Mouse (Mus musculus): Measurements from ENCODE around the gene Med29. TPM values are rescaled to one million over a fixed set of nuclear protein-coding genes. Genes with fewer than 3 reads are reported as not detected.

The Med29 gene
- polyA plus RNA-seq, 1 experiment = 55.6 TPM

- TF ChIP-seq CTCF (IDR thresholded peaks at IDR 0.05; ENCODE audit: control insufficient read depth, insufficient read depth, insufficient read length) (no peak), CEBPB (IDR thresholded peaks at IDR 0.05; ENCODE audit: low read depth) (peak; percentile 3), MYOD1 (IDR thresholded peaks at IDR 0.05; ENCODE audit: control insufficient read depth, insufficient read length, low read depth) (no peak), USF1 (IDR thresholded peaks at IDR 0.05; ENCODE audit: low read depth) (no peak), MAX (IDR thresholded peaks at IDR 0.05) (no peak)
- Histone ChIP-seq H3K79me2 (ENCODE audit: control insufficient read depth, insufficient read depth) (peaks cover 22% of the 10 kb centered on the region), H3K4me3 (ENCODE audit: insufficient read depth, poor library complexity, severe bottlenecking) (no peak overlapping the region), H3K79me3 (ENCODE audit: low read depth) (peaks cover 19% of the 10 kb centered on the region), H3K36me3 (ENCODE audit: control insufficient read depth, insufficient read depth) (peaks cover 17% of the 10 kb centered on the region), H3K27me3 (ENCODE audit: control insufficient read depth, insufficient read depth, insufficient read length) (no peaks in the 10 kb centered on the region), H3ac (ENCODE audit: control insufficient read depth, insufficient read length, low read depth) (no peak overlapping the region)
Observed at GRCm38 (mm10) chr7:28347746-28348145, 44.8 kb downstream of the Med29 start.

GRCm38 (mm10) chr7:28344637-28345036, 47.9 kb downstream of the Med29 start:
- H3ac ChIP-seq (ENCODE audit: control insufficient read depth, insufficient read length, low read depth) = no peak overlapping the region
- H3K27me3 ChIP-seq (ENCODE audit: control insufficient read depth, insufficient read depth, insufficient read length) = no peaks in the 10 kb centered on the region
- H3K79me3 ChIP-seq (ENCODE audit: low read depth) = no peaks in the 10 kb centered on the region
- TF ChIP-seq CTCF (IDR thresholded peaks at IDR 0.05; ENCODE audit: control insufficient read depth, insufficient read depth, insufficient read length) (peak; percentile 13), MYOG (IDR thresholded peaks at IDR 0.05; ENCODE audit: control insufficient read depth, extremely low read depth, insufficient read length) (no peak)
- no peak overlapping the region for H3K4me3 ChIP-seq (ENCODE audit: insufficient read depth, poor library complexity, severe bottlenecking)
- no peaks in the 10 kb centered on the region for H3K79me2 ChIP-seq (ENCODE audit: control insufficient read depth, insufficient read depth)
- no peaks in the 10 kb centered on the region for H3K36me3 ChIP-seq (ENCODE audit: control insufficient read depth, insufficient read depth)

- Histone ChIP-seq H3K4me3 (ENCODE audit: insufficient read depth, poor library complexity, severe bottlenecking) (no peak overlapping the region), H3K36me3 (ENCODE audit: control insufficient read depth, insufficient read depth) (no peaks in the 10 kb centered on the region), H3K79me3 (ENCODE audit: low read depth) (peaks cover 19% of the 10 kb centered on the region), H3K27me3 (ENCODE audit: control insufficient read depth, insufficient read depth, insufficient read length) (no peaks in the 10 kb centered on the region), H3K79me2 (ENCODE audit: control insufficient read depth, insufficient read depth) (peaks cover 22% of the 10 kb centered on the region), H3ac (ENCODE audit: control insufficient read depth, insufficient read length, low read depth) (no peak overlapping the region)
- no peak for TF ChIP-seq MYOG (IDR thresholded peaks at IDR 0.05; ENCODE audit: control insufficient read depth, extremely low read depth, insufficient read length)
- TF ChIP-seq FOSL1 (IDR thresholded peaks at IDR 0.05; ENCODE audit: insufficient read depth, low read length, poor library complexity, severe bottlenecking) = no peak
- no peak for TF ChIP-seq MYOD1 (IDR thresholded peaks at IDR 0.05; ENCODE audit: control insufficient read depth, insufficient read length, low read depth)
- no peak for TF ChIP-seq CEBPB (IDR thresholded peaks at IDR 0.05; ENCODE audit: low read depth)
- no peak for TF ChIP-seq USF1 (IDR thresholded peaks at IDR 0.05; ENCODE audit: low read depth)
- no peak for TF ChIP-seq CTCF (IDR thresholded peaks at IDR 0.05; ENCODE audit: control insufficient read depth, insufficient read depth, insufficient read length)
- TF ChIP-seq MAX (IDR thresholded peaks at IDR 0.05) = no peak
Observed at GRCm38 (mm10) chr7:28341381-28341780, 51.1 kb downstream of the Med29 start.

GRCm38 (mm10) chr7:28339213-28339917, 53.1 kb downstream of the Med29 start:
- Histone ChIP-seq H3K36me3 (ENCODE audit: control insufficient read depth, insufficient read depth) (peaks cover 15% of the 10 kb centered on the region), H3K27me3 (ENCODE audit: control insufficient read depth, insufficient read depth, insufficient read length) (no peaks in the 10 kb centered on the region), H3K4me3 (ENCODE audit: insufficient read depth, poor library complexity, severe bottlenecking) (peak overlapping the region; percentile 92), H3K79me3 (ENCODE audit: low read depth) (peaks cover 38% of the 10 kb centered on the region), H3K79me2 (ENCODE audit: control insufficient read depth, insufficient read depth) (peaks cover 43% of the 10 kb centered on the region), H3ac (ENCODE audit: control insufficient read depth, insufficient read length, low read depth) (no peak overlapping the region)
- TF ChIP-seq CEBPB (IDR thresholded peaks at IDR 0.05; ENCODE audit: low read depth) (no peak), FOSL1 (IDR thresholded peaks at IDR 0.05; ENCODE audit: insufficient read depth, low read length, poor library complexity, severe bottlenecking) (no peak), MYOG (IDR thresholded peaks at IDR 0.05; ENCODE audit: control insufficient read depth, extremely low read depth, insufficient read length) (no peak), MYOD1 (IDR thresholded peaks at IDR 0.05; ENCODE audit: control insufficient read depth, insufficient read length, low read depth) (no peak), USF1 (IDR thresholded peaks at IDR 0.05; ENCODE audit: low read depth) (no peak), CTCF (IDR thresholded peaks at IDR 0.05; ENCODE audit: control insufficient read depth, insufficient read depth, insufficient read length) (no peak), MAX (IDR thresholded peaks at IDR 0.05) (no peak)

GRCm38 (mm10) chr7:28338108-28338998, 54.2 kb downstream of the Med29 start, which contains the start of gene Supt5:
Supt5 (minus strand) TSS chr7:28338746.
- H3K36me3 ChIP-seq (ENCODE audit: control insufficient read depth, insufficient read depth) = peaks cover 15% of the 10 kb centered on the region
- no peak for TF ChIP-seq CTCF (IDR thresholded peaks at IDR 0.05; ENCODE audit: control insufficient read depth, insufficient read depth, insufficient read length)
- no peak for TF ChIP-seq MYOG (IDR thresholded peaks at IDR 0.05; ENCODE audit: control insufficient read depth, extremely low read depth, insufficient read length)
- TF ChIP-seq FOSL1 (IDR thresholded peaks at IDR 0.05; ENCODE audit: insufficient read depth, low read length, poor library complexity, severe bottlenecking) = no peak
- no peak for TF ChIP-seq MYOD1 (IDR thresholded peaks at IDR 0.05; ENCODE audit: control insufficient read depth, insufficient read length, low read depth)
- no peak for TF ChIP-seq CEBPB (IDR thresholded peaks at IDR 0.05; ENCODE audit: low read depth)
- no peak for TF ChIP-seq USF1 (IDR thresholded peaks at IDR 0.05; ENCODE audit: low read depth)
- TF ChIP-seq MAX (IDR thresholded peaks at IDR 0.05) = no peak
- peak within 1 kb of the TSS; percentile 80 for H3ac ChIP-seq (ENCODE audit: control insufficient read depth, insufficient read length, low read depth)
- peaks cover 53% of the 10 kb centered on the region for H3K79me2 ChIP-seq (ENCODE audit: control insufficient read depth, insufficient read depth)
- H3K79me3 ChIP-seq (ENCODE audit: low read depth) = peaks cover 44% of the 10 kb centered on the region
- peak within 1 kb of the TSS; percentile 92 for H3K4me3 ChIP-seq (ENCODE audit: insufficient read depth, poor library complexity, severe bottlenecking)
- no peaks in the 10 kb centered on the region for H3K27me3 ChIP-seq (ENCODE audit: control insufficient read depth, insufficient read depth, insufficient read length)

Other genes with a start within 250 kb of the Med29 start
- gene Fbl, start 223.0 kb downstream of the Med29 start, polyA plus RNA-seq (2012; fragmentation: generic; extraction: Trizol) = 410 TPM
- 5.3 TPM for gene Dyrk1b, start 213.2 kb downstream of the Med29 start, polyA plus RNA-seq (2012; fragmentation: generic; extraction: Trizol)
- gene Eid2, start 124.8 kb downstream of the Med29 start, polyA plus RNA-seq (2012; fragmentation: generic; extraction: Trizol) = 6.9 TPM
- gene Eid2b, start 115.0 kb downstream of the Med29 start, polyA plus RNA-seq (2012; fragmentation: generic; extraction: Trizol) = 4.3 TPM
- not detected for gene Selenov, start 101.5 kb downstream of the Med29 start, polyA plus RNA-seq (2012; fragmentation: generic; extraction: Trizol)
- 0.06 TPM for gene Dll3, start 90.5 kb downstream of the Med29 start, polyA plus RNA-seq (2012; fragmentation: generic; extraction: Trizol)
- gene Timm50, start 80.6 kb downstream of the Med29 start, polyA plus RNA-seq (2012; fragmentation: generic; extraction: Trizol) = 130 TPM
- 82.4 TPM for gene Supt5, start 54.0 kb downstream of the Med29 start, polyA plus RNA-seq (2012; fragmentation: generic; extraction: Trizol)
- 6,019 TPM for gene Rps16, start 42.1 kb downstream of the Med29 start, polyA plus RNA-seq (2012; fragmentation: generic; extraction: Trizol)
- 29.0 TPM for gene Plekhg2, start 20.1 kb downstream of the Med29 start, polyA plus RNA-seq (2012; fragmentation: generic; extraction: Trizol)
- 11.2 TPM for gene Zfp36, start 12.5 kb downstream of the Med29 start, polyA plus RNA-seq (2012; fragmentation: generic; extraction: Trizol)
- 44.3 TPM for gene Paf1, start 243 bp upstream of the Med29 start, polyA plus RNA-seq (2012; fragmentation: generic; extraction: Trizol)
- gene Gmfg, start 44.7 kb upstream of the Med29 start, polyA plus RNA-seq (2012; fragmentation: generic; extraction: Trizol) = not detected
- gene Lrfn1, start 59.3 kb upstream of the Med29 start, polyA plus RNA-seq (2012; fragmentation: generic; extraction: Trizol) = not detected
- not detected for gene Ifnl2, start 117.7 kb upstream of the Med29 start, polyA plus RNA-seq (2012; fragmentation: generic; extraction: Trizol)
- not detected for gene Ifnl3, start 130.1 kb upstream of the Med29 start, polyA plus RNA-seq (2012; fragmentation: generic; extraction: Trizol)
- gene Sycn, start 148.2 kb upstream of the Med29 start, polyA plus RNA-seq (2012; fragmentation: generic; extraction: Trizol) = not detected
- not detected for gene Nccrp1, start 154.5 kb upstream of the Med29 start, polyA plus RNA-seq (2012; fragmentation: generic; extraction: Trizol)
- 42.6 TPM for gene Samd4b, start 205.4 kb upstream of the Med29 start, polyA plus RNA-seq (2012; fragmentation: generic; extraction: Trizol)
- 33.4 TPM for gene Pak4, start 205.5 kb upstream of the Med29 start, polyA plus RNA-seq (2012; fragmentation: generic; extraction: Trizol)
- not detected for gene Acp7, start 238.6 kb upstream of the Med29 start, polyA plus RNA-seq (2012; fragmentation: generic; extraction: Trizol)

Data from C2C12 (cell line).